Mouse (Mus musculus): ENCODE data around the gene Rnf181. TPM values are rescaled to one million over a fixed set of nuclear protein-coding genes. Genes with fewer than 3 reads are reported as not detected.

Gene Rnf181
- polyA plus RNA-seq, 1 experiment = 82.5 TPM

GRCm38 (mm10) chr6:72387816-72388215, 21.1 kb upstream of the Rnf181 start:
- 93% methylated on average over 3 of the region's 3 CpGs for WGBS
- no peak for DNase-seq (ENCODE audit: low read depth, low spot score)

DNA sequence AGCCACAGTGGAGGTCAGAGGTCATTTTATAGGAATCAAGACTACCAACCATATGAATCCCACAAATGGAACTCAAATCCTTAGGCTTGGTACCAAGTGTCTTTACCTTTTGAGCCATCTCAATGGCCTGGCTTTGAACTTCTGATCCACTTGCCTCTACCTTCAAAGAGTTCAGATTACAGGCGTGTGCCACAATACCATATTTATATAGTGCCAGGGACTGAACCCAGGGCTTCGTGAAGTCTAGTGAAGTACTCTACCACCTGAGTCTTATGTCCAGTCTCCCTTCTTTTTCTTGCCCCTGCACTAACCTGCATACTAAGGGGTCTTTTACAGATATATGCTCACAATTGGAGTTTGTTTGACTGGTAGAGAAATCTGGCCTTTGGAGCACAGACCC, 19.8 kb upstream of the Rnf181 start:
- no peak for DNase-seq (ENCODE audit: low read depth, low spot score)
- WGBS = 96% methylated on average over 2 of the region's 2 CpGs

DNA sequence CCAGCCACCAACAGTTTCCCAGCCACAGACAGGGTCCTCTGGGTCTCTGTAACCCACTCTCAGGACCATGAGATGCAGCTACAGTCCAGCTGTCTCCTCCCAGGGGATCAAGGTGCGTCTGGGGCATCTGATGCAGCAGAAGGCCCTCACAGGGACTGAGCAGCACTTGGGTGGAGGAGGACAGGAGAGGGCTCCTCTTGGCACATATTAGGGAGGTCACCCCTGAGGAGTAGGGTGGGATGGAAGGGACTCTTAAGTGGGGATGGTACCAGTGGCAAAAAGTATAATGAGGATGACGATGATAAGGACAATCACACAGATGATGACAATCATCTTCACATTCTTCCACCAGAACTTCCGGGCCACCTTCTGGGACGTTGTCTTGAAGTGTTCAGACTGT, 18.5 kb upstream of the Rnf181 start:
- 86% methylated on average over 4 of the region's 4 CpGs for WGBS
- no peak for DNase-seq (ENCODE audit: low read depth, low spot score)

- no peak for DNase-seq (ENCODE audit: low read depth, low spot score)
- 93% methylated on average over 7 of the region's 7 CpGs for WGBS
These were observed 17.2 kb upstream of the Rnf181 start for GRCm38 (mm10) chr6:72383952-72384351.

GRCm38 (mm10) chr6:72383142-72383820, 16.5 kb upstream of the Rnf181 start:
- DNase-seq (ENCODE audit: low read depth, low spot score) = no peak
- 84% methylated on average over 6 of the region's 6 CpGs for WGBS

DNA sequence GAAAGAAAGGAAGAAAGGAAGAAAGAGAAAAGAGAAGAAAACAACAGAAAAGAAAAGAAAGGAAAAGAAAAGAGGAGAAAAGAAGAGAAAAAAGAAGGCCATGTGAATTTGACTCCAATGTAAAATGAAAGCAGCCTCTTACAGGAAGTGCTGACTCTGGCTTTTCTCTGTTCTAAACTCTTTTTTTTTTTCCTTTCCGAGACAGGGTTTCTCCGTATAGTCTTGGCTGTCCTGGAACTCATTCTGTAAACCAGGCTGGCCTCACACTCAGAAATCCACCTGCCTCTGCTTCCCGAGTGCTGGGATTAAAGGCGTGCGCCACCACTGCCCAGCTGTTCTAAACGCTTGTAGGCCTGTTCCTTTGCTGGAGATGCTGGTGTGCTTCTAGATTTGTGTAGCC, 15.7 kb upstream of the Rnf181 start:
- DNase-seq (ENCODE audit: low read depth, low spot score) = no peak
- WGBS = 85% methylated on average over 6 of the region's 6 CpGs

DNA sequence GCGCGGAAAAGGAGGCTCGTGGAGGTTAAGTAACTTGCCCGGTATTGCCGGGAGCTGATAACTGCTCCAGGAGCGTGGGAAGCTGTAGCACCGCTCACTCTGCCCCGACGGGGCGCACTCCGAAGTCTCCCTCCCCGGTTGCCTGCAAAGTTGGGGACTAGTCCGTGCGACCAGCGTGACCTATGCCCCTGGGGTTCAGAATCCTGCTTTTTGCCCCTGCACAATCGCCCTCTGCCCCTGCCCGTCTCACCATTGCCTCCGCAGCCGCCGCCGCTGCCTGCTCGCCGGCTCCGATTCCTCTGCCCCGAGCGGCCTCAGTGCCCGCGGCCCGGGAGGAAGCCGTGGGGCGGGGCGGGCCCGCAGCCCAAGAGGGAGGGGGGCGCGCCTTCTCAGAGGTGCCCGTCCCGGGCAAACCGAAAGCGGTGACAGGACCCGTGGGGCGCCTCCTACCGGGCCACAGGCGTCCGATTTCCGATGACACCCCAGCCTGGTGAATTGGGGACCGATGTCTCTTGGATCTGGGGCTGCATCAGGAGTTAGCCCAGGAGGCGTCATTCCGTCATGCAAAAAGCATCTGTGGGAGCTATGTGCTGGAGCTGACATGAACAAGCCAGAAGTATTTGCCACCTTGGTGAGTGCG, 13.5 kb upstream of the Rnf181 start, which contains the start of gene Vamp5:
Gene Vamp5, minus strand, starts transcription at position 338 of the 640 bp plus-strand sequence.
- no peak for DNase-seq (ENCODE audit: low read depth, low spot score)
- WGBS = 1% methylated on average over 49 of the region's 49 CpGs

DNA sequence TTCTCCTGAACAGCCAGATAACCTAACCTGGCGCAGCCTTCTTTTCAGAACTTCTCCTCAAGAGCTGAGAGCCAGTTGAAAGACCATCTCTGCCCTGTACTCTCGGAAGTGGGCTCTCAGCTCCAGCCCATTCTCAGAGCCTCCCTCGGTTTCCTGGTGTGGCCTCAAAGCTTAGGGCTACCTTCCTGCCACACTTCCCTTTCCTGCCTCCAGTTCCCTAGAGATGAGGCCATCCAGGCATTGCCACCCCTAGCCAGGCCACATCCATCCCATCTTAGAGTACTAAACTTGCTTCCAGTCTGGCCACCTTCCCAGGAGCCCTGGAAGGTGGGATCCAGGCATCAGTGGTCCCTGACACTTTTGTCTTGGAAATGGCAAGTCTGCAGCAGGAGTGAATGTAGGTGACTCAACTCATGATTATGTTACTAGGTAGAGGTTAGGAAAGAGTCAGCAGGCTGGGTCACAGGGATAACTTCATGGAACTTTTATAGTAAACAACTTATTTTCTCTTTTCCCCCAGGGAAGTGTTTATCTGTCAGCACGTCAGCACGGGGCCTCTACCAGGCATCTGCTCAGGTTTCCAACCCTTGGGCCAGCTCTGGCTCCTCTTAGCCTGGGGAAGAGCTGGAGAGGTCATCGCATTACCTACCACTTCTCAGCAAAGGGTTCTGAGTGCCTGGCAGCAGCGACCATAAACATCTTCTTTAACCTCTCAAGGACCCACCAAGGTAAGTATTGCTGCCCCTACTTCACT, 12.8 kb upstream of the Rnf181 start:
- no peak for DNase-seq (ENCODE audit: low read depth, low spot score)
- WGBS = 53% methylated on average over 7 of the region's 7 CpGs

DNA sequence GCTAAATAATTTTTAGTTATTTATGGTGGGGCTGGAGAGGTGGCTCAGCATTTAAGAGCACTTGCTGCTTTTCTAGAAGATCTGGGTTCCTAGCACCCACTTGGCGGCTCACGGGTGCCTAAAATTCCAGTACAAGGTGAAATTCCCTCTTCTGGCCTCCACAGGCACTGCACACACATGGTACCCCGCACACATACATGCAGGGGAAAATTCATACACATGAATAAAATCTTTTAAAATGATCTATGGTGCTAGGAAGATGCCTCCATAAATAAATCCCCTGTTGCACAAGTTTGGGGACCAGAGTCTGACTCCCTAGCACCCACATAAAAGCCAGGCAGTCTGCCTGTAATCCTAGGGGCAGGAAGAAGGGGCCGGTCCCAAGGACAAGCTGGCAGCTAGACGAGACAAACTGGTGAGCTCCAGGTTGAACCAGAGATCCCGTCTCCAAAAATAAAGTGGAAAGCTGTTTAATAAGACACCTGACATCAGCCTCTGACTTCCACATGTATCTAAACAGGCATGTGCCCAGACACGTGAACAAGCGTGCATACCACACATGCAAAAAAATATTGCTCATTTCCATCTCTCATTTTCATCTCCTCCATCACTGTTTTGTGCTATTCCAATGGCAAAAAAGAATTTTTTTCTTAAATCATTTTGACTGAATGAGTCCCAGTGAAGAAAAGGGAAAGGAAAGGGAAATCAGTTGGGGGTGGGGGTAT, 11.9 kb upstream of the Rnf181 start:
- no peak for DNase-seq (ENCODE audit: low read depth, low spot score)
- WGBS = 94% methylated on average over 8 of the region's 8 CpGs

DNA sequence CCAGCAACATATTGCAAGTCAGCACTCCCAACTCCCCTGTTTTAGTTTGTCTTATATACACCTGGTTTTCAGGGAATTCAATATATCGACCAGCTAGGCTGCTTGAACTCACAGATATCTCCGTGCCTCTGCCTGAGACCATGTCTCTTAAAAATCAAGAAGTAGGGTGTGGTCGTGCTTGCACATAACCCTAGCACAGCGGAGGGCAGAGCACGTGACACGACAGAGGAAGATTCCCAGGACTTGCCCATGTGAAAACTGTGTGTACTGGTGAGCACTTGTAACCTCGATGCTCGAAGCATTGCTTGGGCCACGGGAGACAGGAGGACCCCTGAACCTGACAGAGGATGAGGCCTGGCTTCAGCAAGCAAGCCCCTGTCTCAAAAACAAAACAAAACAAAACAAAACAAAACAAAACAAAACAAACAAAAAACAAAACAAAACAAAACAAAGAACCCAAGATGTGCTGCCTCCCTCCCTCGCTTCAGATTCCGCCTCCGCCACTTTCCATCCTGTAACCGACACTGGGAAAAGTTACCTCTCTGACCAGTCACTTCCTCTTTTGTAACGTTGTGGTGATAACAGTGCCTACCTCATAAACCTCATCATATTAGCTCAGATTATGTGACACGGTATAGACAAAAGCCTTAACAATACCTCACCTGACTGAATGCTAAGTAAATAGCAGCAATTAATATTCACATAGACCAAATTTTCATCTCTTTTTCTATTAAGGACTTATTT, 8.2 kb upstream of the Rnf181 start:
- DNase-seq (ENCODE audit: low read depth, low spot score) = no peak
- WGBS = 51% methylated on average over 15 of the region's 15 CpGs

DNA sequence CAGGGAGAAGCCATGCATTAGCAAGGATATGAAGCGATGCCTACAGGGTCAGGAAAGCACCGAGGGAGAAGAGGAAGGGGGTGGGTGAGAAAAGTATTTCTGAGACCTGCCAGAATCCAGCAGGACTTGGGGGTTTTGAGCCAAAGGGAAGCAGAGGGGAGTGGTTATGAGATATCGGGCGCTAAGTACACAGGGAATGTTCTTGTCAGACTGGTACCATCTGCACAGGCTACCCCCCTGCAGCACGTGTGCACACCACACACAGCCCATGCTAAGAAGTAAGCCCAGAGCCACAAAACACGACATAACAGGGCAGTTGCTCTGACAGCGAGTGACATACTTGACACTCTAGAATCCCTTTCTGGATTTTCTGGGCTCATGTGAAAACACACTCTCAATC, 7.5 kb upstream of the Rnf181 start:
- no peak for DNase-seq (ENCODE audit: low read depth, low spot score)
- WGBS = 68% methylated on average over 7 of the region's 7 CpGs

DNA sequence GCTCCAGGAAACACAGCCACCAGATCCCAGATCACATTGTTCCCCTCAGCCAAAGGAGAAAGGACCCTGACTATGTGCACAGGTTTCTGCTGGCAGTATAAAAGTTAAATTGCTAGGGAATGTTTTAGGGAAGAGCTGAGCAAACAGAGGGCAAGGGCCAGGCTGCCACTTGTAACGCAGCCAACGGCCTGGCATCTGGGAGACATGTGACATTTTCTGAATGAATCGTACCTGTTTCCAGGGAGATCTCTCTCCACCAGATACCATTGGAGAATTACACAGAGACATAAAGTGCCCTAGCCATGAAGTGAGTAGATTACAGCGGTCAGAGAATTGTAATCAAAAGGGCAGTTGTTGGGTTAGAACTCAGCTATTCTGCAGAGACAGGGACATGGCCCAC, 6.4 kb upstream of the Rnf181 start:
- WGBS = 33% methylated on average over 4 of the region's 4 CpGs
- no peak for DNase-seq (ENCODE audit: low read depth, low spot score)

DNA sequence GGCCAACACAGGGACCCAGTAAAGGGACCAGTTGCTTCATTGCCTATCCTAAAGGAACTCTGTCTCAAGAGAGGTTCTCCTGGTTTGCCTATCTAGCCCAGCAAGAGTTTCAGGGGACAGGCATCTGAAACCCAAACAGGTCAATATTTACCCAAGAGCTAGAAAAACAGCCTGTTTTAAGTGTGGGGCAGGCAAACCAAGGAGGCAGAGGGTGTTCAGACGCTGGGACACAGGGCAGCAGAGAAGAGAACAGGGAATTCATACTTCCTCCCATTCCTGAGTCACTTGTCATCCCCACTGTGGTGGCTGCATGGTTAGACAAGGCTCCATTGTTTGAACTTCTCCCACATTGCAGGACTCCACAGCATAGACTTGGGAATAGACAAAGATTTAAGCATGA, 4.8 kb upstream of the Rnf181 start:
- DNase-seq (ENCODE audit: low read depth, low spot score) = no peak
- WGBS = 16% methylated on average over 1 of the region's 1 CpGs

DNA sequence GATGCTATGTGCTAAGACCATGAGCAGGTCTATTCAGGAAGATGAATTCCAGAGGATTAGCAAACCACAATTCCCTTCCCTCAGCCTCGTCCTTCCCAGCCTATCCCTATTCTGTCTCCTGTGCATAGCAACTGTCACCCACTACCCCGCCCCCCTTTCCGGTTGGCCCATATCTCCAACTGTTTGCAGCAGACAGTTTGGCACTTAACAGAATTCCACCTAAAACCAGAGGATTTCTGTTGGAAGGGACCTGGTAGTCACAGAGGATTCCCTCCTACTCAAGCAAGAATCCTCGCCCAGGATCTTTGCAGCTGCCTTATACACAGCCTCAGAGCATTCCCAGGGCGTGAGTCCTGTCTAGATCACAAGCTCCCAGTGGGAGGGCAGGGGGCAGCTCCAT, 4.4 kb upstream of the Rnf181 start:
- WGBS = 49% methylated on average over 5 of the region's 5 CpGs
- DNase-seq (ENCODE audit: low read depth, low spot score) = no peak

DNA sequence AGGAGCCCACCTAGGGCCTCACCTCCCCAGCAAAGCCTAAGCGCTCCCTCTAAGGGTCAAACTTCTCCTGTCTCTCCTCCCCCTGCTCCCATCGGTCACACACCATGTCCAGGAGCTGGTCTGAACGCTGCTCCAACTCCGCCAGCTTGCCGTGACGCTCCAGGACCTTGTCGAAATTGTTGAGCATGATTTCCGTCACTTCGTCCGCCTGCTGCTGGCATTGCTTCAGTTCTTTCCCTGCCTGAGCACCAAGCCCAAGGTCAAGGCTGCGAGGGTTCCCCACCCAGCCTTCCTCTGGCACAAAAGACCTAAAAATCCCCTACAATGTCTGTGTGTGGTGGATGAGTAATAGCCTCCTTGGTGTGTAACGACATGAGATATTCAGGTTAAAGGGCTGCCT, 3.3 kb upstream of the Rnf181 start:
- WGBS = 78% methylated on average over 12 of the region's 12 CpGs
- no peak for DNase-seq (ENCODE audit: low read depth, low spot score)

DNA sequence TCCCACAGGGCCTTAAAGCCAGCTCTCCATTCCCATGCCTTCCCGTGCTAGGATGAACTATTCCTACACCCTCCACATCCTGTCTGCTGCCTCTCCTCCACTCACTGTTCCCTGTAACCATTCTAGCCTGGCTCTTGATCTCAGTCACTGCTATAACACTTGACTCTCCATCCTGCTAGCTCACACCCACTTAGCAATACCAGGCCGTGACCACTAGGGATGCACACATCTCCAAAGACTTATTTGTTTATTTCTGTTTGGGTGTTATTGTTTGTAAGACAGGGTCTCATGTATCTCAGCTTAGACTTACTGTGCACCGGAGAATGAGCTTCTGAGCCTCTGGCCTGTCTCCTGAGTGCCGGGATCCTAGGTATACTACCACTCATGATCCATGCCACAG, 2.8 kb upstream of the Rnf181 start:
- DNase-seq (ENCODE audit: low read depth, low spot score) = no peak
- WGBS = 84% methylated on average over 4 of the region's 4 CpGs

GRCm38 (mm10) chr6:72367460-72367974, 761 bp upstream of the Rnf181 start:
- WGBS = 74% methylated on average over 4 of the region's 4 CpGs

DNA sequence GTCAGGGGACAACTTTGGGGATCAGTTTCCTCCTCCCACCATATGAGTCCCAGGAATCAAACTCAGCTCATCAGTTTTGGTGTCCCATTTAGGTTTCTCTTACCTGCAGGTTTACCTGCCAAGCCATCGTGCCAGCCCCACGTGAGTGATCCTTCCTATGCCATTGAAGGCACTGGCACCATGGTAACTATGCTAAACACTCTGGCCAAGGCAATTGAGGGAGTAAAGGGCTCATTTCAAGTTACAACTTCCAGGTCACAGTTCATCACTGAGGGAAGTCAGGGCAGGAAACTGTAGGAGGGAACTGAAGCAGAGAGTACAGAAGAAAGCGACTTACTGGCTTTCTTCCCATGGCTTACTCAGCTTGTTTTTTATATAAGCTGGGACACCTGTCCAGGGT, 452 bp downstream of the Rnf181 start:
- no peak for DNase-seq (ENCODE audit: low read depth, low spot score)
- 38% methylated on average over 3 of the region's 3 CpGs for WGBS

More at GRCm38 (mm10) chr6:72367460-72367974, 761 bp upstream of the Rnf181 start:
- no peak for DNase-seq (ENCODE audit: low read depth, low spot score)

GRCm38 (mm10) chr6:72364985-72365384, 1.8 kb downstream of the Rnf181 start:
- no peak for DNase-seq (ENCODE audit: low read depth, low spot score)
- 39% methylated on average over 6 of the region's 6 CpGs for WGBS
